Mouse (Mus musculus) spleen, adult 2 months (tissue): ENCODE data around the gene Atp6v1b1. TPM values are rescaled to one million over a fixed set of nuclear protein-coding genes. Genes with fewer than 3 reads are reported as not detected.
A peak's percentile ranks its signal among the peaks of the same experiment; 100 is the strongest.

Experiments used
- DNase-seq, 2 experiments: peaks; one replicate each; pipeline versions ENCODE4 v3.0.0 to v3.0.0-alpha.2; 2012 to 2021; ENCODE audit warnings: low spot score in 2 of 2, low read depth in 1 of 2
- H3K27ac ChIP-seq: fragments of 200-500 bp; 2 replicates; pipeline ENCODE4 v1.5.1; 2012; ENCODE audit warnings: low read length, inconsistent platforms; ENCODE audit not compliant: insufficient read depth
- H3K27me3 ChIP-seq: fragments of 200-500 bp; 2 replicates; pipeline ENCODE4 v1.6.1; 2012; ENCODE audit warnings: mild to moderate bottlenecking, moderate library complexity, low read length, inconsistent platforms; ENCODE audit not compliant: control insufficient read depth, insufficient read depth
- H3K36me3 ChIP-seq: fragments of 200-500 bp; 2 replicates; pipeline ENCODE4 v1.6.1; 2012; ENCODE audit warnings: mild to moderate bottlenecking, low read length, inconsistent platforms; ENCODE audit not compliant: control insufficient read depth, insufficient read depth
- H3K4me1 ChIP-seq: fragments of 200-500 bp; 2 replicates; pipeline ENCODE4 v1.6.1; 2011; ENCODE audit warnings: inconsistent platforms; ENCODE audit not compliant: control insufficient read depth, insufficient read depth, insufficient read length
- H3K4me3 ChIP-seq: fragments of 200-500 bp; 2 replicates; pipeline ENCODE4 v1.5.1; 2011; ENCODE audit warnings: mild to moderate bottlenecking, inconsistent platforms; ENCODE audit not compliant: insufficient read depth, insufficient read length; ENCODE audit errors: extremely low read depth
- CTCF ChIP-seq: fragments of 200-500 bp; IDR thresholded peaks from 2 replicates; pipeline ENCODE4 v1.5.1; 2011; ENCODE audit warnings: mild to moderate bottlenecking, inconsistent platforms; ENCODE audit not compliant: insufficient read depth, insufficient read length, insufficient replicate concordance; ENCODE audit errors: extremely low read depth
- POLR2A ChIP-seq: fragments of 200-500 bp; IDR thresholded peaks from 2 replicates; pipeline ENCODE4 v1.6.1; 2011; ENCODE audit warnings: low read depth, low read length, inconsistent platforms
- WGBS: fragments of 180-500 bp; shearing (Covaris S2); methylation state at CpG from one replicate; pipeline ENCODE4 v1.1.7; 2018; 5-methylcytosine and 5-hydroxymethylcytosine counted together
- polyA plus RNA-seq: library from polyadenylated mRNA; depleted of rRNA; stranded (reverse); fragments of >200 nt; gene quantifications from 2 replicates; pipeline ENCODE4 v1.2.3, GENCODE M21; 2012

Atp6v1b1 gene
- polyA plus RNA-seq, 1 experiment = 0.14 TPM

DNA sequence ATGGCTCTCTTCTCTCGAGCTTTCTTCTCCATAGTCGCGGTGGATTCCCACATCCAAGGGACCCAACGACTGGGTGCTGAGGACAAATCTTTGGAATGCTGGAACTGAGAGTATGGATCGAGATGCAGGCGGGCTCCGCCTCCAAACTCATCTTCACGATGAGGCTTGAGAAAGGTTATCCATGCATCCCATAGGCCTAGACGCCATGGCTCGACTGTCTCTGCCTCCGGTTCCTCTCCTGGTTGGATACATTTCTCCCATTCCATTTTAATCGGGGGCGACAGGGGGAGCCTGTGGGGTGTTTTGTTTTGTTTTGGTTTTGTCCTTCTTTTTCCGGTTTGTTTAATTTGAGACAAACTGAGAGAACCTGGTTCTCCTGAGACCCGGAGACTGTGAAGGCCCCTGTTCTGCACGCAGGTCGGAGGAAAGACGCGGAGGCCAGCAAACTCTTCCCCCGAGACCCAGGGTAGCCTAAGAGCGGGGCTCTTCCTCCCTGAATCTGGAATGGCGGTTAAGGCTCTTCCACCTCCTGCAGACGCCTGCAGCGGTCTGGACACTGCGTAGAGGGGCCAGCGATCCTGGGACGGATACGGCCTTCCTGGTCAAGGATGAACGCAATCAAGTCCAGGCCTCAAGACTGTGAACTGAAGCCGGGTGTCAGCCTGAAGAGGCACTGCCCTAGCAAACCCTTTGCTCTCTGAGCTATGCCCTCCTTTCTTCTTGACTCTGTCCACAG is 27.2 kb upstream of the Atp6v1b1 start:
- 6% methylated on average over 30 of the region's 30 CpGs for WGBS
- no peaks in the 10 kb centered on the region for H3K36me3 ChIP-seq
- peaks cover 7% of the 10 kb centered on the region for H3K4me1 ChIP-seq
- peaks cover 29% of the 10 kb centered on the region for H3K27me3 ChIP-seq
- no peak overlapping the region for H3K27ac ChIP-seq
- no peak for DNase-seq
- no peak overlapping the region for H3K4me3 ChIP-seq
- no peak for TF ChIP-seq POLR2A
- no peak for TF ChIP-seq CTCF

DNA sequence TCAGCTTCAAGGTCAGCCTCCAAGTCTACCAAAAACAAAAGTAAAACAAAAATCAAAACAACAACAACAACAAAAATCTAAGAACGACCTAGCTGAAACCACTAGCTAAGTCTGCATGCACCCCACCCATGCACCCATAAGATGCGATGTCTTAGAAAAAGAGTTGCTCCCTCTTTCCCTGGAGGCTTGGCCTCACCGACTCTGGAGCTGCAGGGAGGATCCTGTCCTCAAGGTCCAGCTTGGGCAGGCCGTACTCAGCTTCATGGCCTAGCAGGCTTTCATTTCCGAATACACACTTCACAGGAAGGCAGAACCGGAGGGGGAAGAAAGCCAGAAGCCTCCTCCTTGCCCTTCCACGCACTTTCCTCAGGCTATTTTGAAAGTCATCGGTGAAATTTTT is 25.8 kb upstream of the Atp6v1b1 start:
- no peaks in the 10 kb centered on the region for H3K36me3 ChIP-seq
- no peak overlapping the region for H3K4me3 ChIP-seq
- DNase-seq = no peak
- TF ChIP-seq POLR2A (no peak), CTCF (no peak)
- no peaks in the 10 kb centered on the region for H3K4me1 ChIP-seq
- 9% methylated on average over 8 of the region's 8 CpGs for WGBS
- peaks cover 19% of the 10 kb centered on the region for H3K27me3 ChIP-seq
- no peak overlapping the region for H3K27ac ChIP-seq

DNA sequence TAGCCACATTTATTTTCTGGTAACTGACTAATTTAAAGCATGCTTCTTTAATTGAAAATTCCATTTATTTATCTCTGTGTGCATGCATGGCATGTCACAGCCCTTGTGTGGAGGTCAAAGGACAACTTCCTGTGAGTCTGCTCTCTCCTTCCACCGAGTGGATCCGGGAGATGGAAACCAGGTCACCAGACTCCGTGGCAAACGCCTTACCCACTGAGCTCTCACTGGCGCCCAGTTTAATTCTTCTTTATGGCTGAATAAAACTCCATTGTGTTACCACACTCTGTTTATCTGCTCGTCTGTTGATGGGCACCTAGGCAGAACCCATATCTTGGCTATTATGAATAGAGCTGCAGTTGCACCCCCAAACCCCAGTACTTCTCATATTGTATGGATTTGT is 20.3 kb upstream of the Atp6v1b1 start:
- no peak overlapping the region for H3K4me3 ChIP-seq
- no peak for DNase-seq
- no peak overlapping the region for H3K27ac ChIP-seq
- H3K27me3 ChIP-seq = peaks cover 9% of the 10 kb centered on the region; the same call in 1 of the 2 replicates
- H3K36me3 ChIP-seq = no peaks in the 10 kb centered on the region
- H3K4me1 ChIP-seq = no peaks in the 10 kb centered on the region
- 23% methylated on average over 6 of the region's 6 CpGs for WGBS
- no peak for TF ChIP-seq POLR2A
- no peak for TF ChIP-seq CTCF

DNA sequence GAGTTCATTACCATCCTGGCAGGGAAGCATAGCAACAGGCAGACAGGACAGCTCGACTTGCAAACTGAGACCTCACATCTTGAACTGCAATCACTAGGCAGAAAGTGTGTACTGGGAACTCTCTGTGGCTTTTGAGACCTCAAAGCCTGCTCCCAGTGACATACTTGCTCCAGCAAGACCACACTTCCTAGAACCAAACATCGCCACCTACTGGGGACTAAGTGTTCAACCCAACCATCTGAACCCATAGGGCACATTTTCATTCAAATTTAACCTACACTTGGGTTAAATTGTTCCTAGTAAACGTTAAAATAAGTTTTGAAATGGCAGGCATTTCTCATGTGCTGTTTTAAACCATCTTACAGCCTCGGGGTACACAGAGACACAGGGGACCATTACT is 15.6 kb upstream of the Atp6v1b1 start:
- no peak for TF ChIP-seq POLR2A
- TF ChIP-seq CTCF = no peak
- H3K4me1 ChIP-seq = no peaks in the 10 kb centered on the region
- H3K36me3 ChIP-seq = no peaks in the 10 kb centered on the region
- H3K4me3 ChIP-seq = no peak overlapping the region
- H3K27ac ChIP-seq = no peak overlapping the region
- 60% methylated on average over 4 of the region's 4 CpGs for WGBS
- DNase-seq = no peak
- H3K27me3 ChIP-seq = no peaks in the 10 kb centered on the region; the same call in 1 of the 2 replicates

DNA sequence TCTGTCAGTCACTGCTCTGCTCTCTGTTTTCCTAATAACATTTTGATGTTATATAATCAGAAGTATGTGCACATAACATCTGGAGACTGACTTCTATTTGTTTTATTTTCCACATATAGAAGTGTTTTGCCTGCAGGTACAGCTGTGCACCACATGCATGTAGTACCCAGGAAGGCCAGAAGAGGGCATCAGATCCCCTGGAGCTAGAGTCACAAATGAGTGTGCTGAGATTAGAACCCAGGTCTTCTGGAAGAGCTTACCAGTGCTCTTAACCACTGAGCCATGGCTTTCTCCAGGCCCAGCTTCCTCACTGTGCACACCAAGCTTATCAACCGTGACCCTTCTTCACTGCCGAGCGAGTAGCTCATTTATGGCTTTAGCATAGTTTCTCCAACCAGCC is 14.3 kb upstream of the Atp6v1b1 start:
- Histone ChIP-seq H3K27me3 (no peaks in the 10 kb centered on the region; the same call in 1 of the 2 replicates), H3K4me3 (no peak overlapping the region), H3K27ac (no peak overlapping the region), H3K36me3 (no peaks in the 10 kb centered on the region), H3K4me1 (no peaks in the 10 kb centered on the region)
- WGBS = 55% methylated on average over 3 of the region's 3 CpGs
- TF ChIP-seq CTCF (peak; percentile 6; the same call in 1 of the 2 replicates), POLR2A (no peak)
- DNase-seq = peak in 1 of 2 experiments; percentile 12

DNA sequence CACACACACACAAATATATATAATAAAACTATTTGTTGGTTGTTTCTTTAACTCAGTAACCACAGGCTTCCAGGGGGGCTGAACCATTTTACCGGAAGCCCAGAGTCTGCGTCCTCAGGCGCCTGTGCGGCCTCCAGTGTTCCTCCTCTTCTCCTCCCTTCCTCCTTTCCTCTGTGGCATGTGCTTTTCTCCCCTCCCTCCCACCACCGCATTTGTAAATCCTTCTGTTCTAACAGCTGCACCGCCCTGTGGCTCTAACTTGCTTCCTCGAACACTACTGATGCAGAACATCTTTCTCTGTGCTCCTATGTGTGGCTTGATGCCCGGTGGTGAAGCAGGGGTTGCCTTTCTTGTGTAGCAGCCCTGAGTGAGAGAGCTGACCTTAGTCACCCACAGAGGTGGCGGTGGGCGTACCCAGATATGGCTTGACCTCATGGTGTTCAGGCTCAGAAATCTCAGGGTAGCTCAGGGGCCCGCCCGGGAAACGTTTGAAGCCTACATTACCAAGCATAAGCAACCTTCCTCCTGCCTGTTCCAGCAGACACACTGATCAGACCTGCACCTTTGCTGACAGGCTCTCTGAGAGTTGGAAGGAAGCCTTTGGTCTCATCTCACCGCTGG is 13.3 kb upstream of the Atp6v1b1 start:
- Histone ChIP-seq H3K27ac (no peak overlapping the region), H3K27me3 (no peaks in the 10 kb centered on the region; the same call in 1 of the 2 replicates), H3K4me3 (no peak overlapping the region), H3K4me1 (no peaks in the 10 kb centered on the region), H3K36me3 (no peaks in the 10 kb centered on the region)
- DNase-seq = no peak
- TF ChIP-seq CTCF (no peak), POLR2A (no peak)
- 28% methylated on average over 14 of the region's 14 CpGs for WGBS

DNA sequence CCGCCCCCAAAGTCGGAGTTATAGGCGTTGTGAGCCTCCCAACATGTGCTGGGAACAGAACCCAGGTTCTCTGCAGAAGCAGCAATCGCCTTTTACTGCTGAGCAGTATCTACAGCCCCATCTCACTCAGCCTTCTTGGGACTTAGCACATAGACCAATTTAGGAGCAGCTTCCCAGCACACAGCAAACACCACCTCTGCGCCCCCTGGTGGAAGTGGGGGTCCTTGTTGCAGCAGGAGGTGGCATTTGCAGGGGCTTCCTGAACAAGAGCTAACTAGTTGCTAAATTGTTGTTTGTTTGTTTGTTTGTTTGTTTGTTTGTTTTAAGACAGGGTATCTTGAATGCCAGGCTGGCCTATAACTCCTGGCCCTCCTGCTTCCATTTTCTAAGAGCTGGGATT is 11.7 kb upstream of the Atp6v1b1 start:
- Histone ChIP-seq H3K36me3 (no peaks in the 10 kb centered on the region), H3K4me1 (no peaks in the 10 kb centered on the region), H3K27me3 (no peaks in the 10 kb centered on the region; the same call in 1 of the 2 replicates), H3K27ac (no peak overlapping the region), H3K4me3 (no peak overlapping the region)
- 29% methylated on average over 5 of the region's 5 CpGs for WGBS
- TF ChIP-seq POLR2A = no peak
- TF ChIP-seq CTCF = peak; percentile 83; the same call in 1 of the 2 replicates
- peak; percentile 15 to 62 for DNase-seq
